Mouse (Mus musculus): ENCODE data around the gene C2. TPM values are rescaled to one million over a fixed set of nuclear protein-coding genes. Genes with fewer than 3 reads are reported as not detected.
A peak's percentile ranks its signal among the peaks of the same experiment; 100 is the strongest.
"Not testable (repeated sequence)": the region's sequence is repeated elsewhere in the genome, so short reads cannot be mapped to it uniquely, and the experiment has no call there.

The C2 gene
- polyA plus RNA-seq, 1 experiment from 2014 or later = 0.86 TPM

DNA sequence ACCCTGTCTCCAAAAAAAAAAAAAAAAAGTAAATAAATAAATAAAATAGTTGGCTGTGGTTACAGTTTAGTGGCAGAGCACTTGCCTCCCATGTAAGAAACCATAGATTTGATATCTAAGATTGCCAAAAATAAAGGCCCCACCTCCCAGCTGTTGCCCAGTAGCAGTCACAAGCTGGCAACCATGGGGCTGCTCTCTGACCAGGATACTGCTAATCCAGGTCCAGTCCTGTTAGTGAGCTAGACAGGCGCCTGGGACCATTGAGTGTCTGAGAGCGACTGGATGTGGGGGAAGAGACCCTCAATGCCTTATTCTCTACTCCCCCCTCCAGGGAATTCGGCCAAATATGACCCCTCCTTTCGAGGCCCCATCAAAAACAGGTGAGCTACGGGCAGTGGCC, 18.3 kb upstream of the C2 start:
- 84% methylated on average over 5 of the region's 5 CpGs for WGBS
- Histone ChIP-seq H3K27ac (ENCODE audit: low read depth, low read length) (no peak overlapping the region), H3K9me3 (ENCODE audit: control insufficient read depth, low read length) (no peaks in the 10 kb centered on the region), H3K4me2 (ENCODE audit: low read depth) (no peak overlapping the region), H3K27me3 (ENCODE audit: control insufficient read depth, insufficient read depth, low read length) (no peaks in the 10 kb centered on the region), H3K9ac (ENCODE audit: low read length) (no peak overlapping the region), H3K4me3 (ENCODE audit: low read depth, low read length) (no peak overlapping the region), H3K4me1 (ENCODE audit: control insufficient read depth, insufficient read depth, low read length) (no peaks in the 10 kb centered on the region), H3K36me3 (ENCODE audit: control insufficient read depth, insufficient read depth, low read length) (peaks cover 17% of the 10 kb centered on the region)
- DNase-seq (ENCODE audit: low spot score) (no peak), ATAC-seq (ENCODE audit: insufficient read depth, low FRiP score, low TSS enrichment) (no peak)

DNA sequence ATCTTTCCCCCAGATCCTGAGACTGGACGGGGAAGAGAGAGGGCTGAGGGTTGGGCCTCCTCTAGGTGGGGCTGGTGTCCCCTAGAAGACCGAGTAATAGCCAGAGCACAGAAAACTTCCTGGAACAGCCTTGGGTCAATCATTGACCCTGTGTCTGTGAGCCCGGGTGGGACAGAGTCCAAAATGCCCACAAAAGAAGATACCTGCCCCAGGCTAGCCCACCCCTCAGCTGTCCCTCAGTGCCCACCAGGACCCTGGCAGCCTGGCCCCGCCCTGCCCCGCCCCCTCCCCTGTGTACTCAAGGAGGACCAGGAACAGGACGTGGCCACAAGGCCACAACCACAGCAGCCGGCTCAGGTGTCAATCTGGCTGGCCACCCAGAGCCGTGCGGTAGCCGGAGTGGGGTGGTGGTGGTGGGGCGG, 17.4 kb upstream of the C2 start:
- Histone ChIP-seq H3K27ac (ENCODE audit: low read depth, low read length) (no peak overlapping the region), H3K27me3 (ENCODE audit: control insufficient read depth, insufficient read depth, low read length) (no peaks in the 10 kb centered on the region), H3K9ac (ENCODE audit: low read length) (no peak overlapping the region; the same call in 1 of the 2 replicates), H3K4me3 (ENCODE audit: low read depth, low read length) (no peak overlapping the region), H3K4me2 (ENCODE audit: low read depth) (no peak overlapping the region), H3K36me3 (ENCODE audit: control insufficient read depth, insufficient read depth, low read length) (peaks cover 25% of the 10 kb centered on the region), H3K9me3 (ENCODE audit: control insufficient read depth, low read length) (no peaks in the 10 kb centered on the region), H3K4me1 (ENCODE audit: control insufficient read depth, insufficient read depth, low read length) (no peaks in the 10 kb centered on the region)
- WGBS = 19% methylated on average over 11 of the region's 11 CpGs
- ATAC-seq (ENCODE audit: insufficient read depth, low FRiP score, low TSS enrichment) = no peak
- DNase-seq (ENCODE audit: low spot score) = no peak

DNA sequence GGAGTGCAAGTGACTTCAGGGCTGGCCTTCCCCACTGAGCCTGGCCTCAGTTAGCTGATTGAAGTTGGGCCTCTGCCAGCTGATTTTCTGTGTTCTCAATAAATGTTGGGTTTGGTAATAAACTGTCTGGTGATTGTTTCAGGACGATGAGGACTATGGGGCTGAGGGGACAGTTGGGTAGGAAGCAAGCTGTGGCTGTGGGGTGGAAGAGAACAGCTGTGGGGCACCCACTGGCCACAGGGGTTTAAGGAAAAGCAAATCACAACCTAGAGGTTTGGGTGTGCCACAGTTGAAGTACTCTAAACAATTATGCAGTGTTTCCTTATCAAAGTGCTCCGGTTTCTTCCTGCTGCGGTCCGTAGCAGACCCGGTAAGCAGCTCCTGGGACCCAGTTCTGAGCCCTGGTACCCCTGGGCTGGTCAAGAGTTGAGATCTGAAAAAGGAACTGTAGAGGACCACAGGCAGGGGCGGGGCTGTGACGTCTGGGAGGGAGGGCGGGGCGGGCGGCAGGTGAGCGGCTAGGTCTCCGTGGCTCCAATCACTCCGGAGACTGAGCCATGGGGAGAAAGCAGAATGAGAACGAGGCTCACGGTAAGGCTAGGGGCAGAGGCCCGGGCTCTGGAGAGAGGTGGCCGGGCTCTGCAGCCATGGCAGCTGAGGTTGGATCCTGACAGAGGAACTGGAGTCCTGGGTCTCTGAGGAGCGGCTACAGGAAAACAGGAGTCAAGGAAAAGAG, 16.0 kb upstream of the C2 start, which contains the start of gene Slc44a4:
Slc44a4 (plus strand) TSS at position 537 of the 736 bp plus-strand sequence.
- 34% methylated on average over 18 of the region's 18 CpGs for WGBS
- H3K27me3 ChIP-seq (ENCODE audit: control insufficient read depth, insufficient read depth, low read length) = no peaks in the 10 kb centered on the region
- H3K27ac ChIP-seq (ENCODE audit: low read depth, low read length) = no peak within 1 kb of the TSS
- H3K9me3 ChIP-seq (ENCODE audit: control insufficient read depth, low read length) = no peaks in the 10 kb centered on the region
- DNase-seq (ENCODE audit: low spot score) (no peak), ATAC-seq (ENCODE audit: insufficient read depth, low FRiP score, low TSS enrichment) (no peak)
- peak within 1 kb of the TSS; percentile 6; the same call in 1 of the 2 replicates for H3K9ac ChIP-seq (ENCODE audit: low read length)
- peaks cover 32% of the 10 kb centered on the region for H3K36me3 ChIP-seq (ENCODE audit: control insufficient read depth, insufficient read depth, low read length)
- H3K4me1 ChIP-seq (ENCODE audit: control insufficient read depth, insufficient read depth, low read length) = no peaks in the 10 kb centered on the region
- no peak within 1 kb of the TSS for H3K4me3 ChIP-seq (ENCODE audit: low read depth, low read length)
- H3K4me2 ChIP-seq (ENCODE audit: low read depth) = no peak within 1 kb of the TSS

DNA sequence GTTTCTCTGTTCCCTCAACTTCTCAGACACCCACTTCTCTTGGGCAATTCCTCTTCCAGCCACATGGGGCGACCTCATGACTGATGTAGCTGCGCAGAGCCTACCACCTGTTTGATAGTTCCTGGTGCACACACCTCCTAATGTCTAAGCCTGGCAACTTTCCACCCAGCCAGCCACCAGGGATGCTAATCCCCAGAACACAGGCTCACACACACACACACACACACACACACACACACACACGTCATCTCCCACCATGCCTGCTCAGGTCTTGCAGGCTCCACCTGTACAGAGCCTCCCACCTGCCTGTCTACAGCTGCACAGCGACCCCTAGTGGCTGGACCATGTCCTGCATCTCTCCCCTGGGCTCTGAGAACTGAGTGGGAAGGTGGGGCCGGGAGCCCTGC, 13.9 kb upstream of the C2 start:
- WGBS = 50% methylated on average over 5 of the region's 5 CpGs

GRCm38 (mm10) chr17:34910982-34911381, 12.9 kb upstream of the C2 start:
- Histone ChIP-seq H3K9ac (ENCODE audit: low read length) (no peak overlapping the region), H3K27me3 (ENCODE audit: control insufficient read depth, insufficient read depth, low read length) (no peaks in the 10 kb centered on the region), H3K4me1 (ENCODE audit: control insufficient read depth, insufficient read depth, low read length) (no peaks in the 10 kb centered on the region), H3K27ac (ENCODE audit: low read depth, low read length) (no peak overlapping the region), H3K4me2 (ENCODE audit: low read depth) (no peak overlapping the region), H3K9me3 (ENCODE audit: control insufficient read depth, low read length) (no peaks in the 10 kb centered on the region), H3K36me3 (ENCODE audit: control insufficient read depth, insufficient read depth, low read length) (peaks cover 57% of the 10 kb centered on the region), H3K4me3 (ENCODE audit: low read depth, low read length) (no peak overlapping the region)
- ATAC-seq (ENCODE audit: insufficient read depth, low FRiP score, low TSS enrichment) (no peak), DNase-seq (ENCODE audit: low spot score) (no peak)
- 93% methylated on average over 10 of the region's 10 CpGs for WGBS

More for the DNA sequence above, 13.9 kb upstream of the C2 start:
- H3K9ac ChIP-seq (ENCODE audit: low read length) = no peak overlapping the region
- H3K4me2 ChIP-seq (ENCODE audit: low read depth) = no peak overlapping the region
- peak; percentile 76 for DNase-seq (ENCODE audit: low spot score)
- H3K36me3 ChIP-seq (ENCODE audit: control insufficient read depth, insufficient read depth, low read length) = peaks cover 49% of the 10 kb centered on the region
- no peak overlapping the region for H3K4me3 ChIP-seq (ENCODE audit: low read depth, low read length)
- no peaks in the 10 kb centered on the region for H3K4me1 ChIP-seq (ENCODE audit: control insufficient read depth, insufficient read depth, low read length)
- no peaks in the 10 kb centered on the region for H3K9me3 ChIP-seq (ENCODE audit: control insufficient read depth, low read length)
- peak; percentile 39; the same call in 1 of the 2 replicates for ATAC-seq (ENCODE audit: insufficient read depth, low FRiP score, low TSS enrichment)
- H3K27me3 ChIP-seq (ENCODE audit: control insufficient read depth, insufficient read depth, low read length) = no peaks in the 10 kb centered on the region
- no peak overlapping the region for H3K27ac ChIP-seq (ENCODE audit: low read depth, low read length)

DNA sequence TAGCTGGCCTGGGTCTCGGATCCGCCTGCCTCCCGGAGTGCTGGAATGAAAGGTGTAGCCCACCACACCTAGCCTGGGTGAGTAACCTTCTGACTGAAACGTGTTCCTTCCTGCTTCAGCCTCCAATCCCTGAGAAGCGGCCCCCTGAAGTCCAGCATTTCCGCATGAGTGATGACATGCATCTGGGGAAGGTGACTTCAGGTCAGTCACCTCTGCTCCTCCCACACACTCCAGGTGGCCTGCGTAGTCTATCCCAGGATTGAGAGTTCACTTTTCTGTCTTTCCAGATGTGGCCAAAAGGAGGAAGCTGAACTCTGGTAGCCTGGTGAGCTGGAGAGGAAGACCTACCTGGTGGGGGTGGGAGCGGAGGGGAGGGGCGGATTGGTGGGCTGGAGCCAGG, 4.8 kb upstream of the C2 start:
- no peak overlapping the region for H3K9ac ChIP-seq (ENCODE audit: low read length)
- DNase-seq (ENCODE audit: low spot score) = no peak
- peaks cover 3% of the 10 kb centered on the region; the same call in 1 of the 2 replicates for H3K4me1 ChIP-seq (ENCODE audit: control insufficient read depth, insufficient read depth, low read length)
- 92% methylated on average over 9 of the region's 9 CpGs for WGBS
- no peaks in the 10 kb centered on the region for H3K9me3 ChIP-seq (ENCODE audit: control insufficient read depth, low read length)
- no peaks in the 10 kb centered on the region for H3K27me3 ChIP-seq (ENCODE audit: control insufficient read depth, insufficient read depth, low read length)
- H3K36me3 ChIP-seq (ENCODE audit: control insufficient read depth, insufficient read depth, low read length) = peaks cover 37% of the 10 kb centered on the region
- no peak overlapping the region for H3K27ac ChIP-seq (ENCODE audit: low read depth, low read length)
- no peak overlapping the region for H3K4me3 ChIP-seq (ENCODE audit: low read depth, low read length)
- no peak overlapping the region for H3K4me2 ChIP-seq (ENCODE audit: low read depth)
- no peak for ATAC-seq (ENCODE audit: insufficient read depth, low FRiP score, low TSS enrichment)

DNA sequence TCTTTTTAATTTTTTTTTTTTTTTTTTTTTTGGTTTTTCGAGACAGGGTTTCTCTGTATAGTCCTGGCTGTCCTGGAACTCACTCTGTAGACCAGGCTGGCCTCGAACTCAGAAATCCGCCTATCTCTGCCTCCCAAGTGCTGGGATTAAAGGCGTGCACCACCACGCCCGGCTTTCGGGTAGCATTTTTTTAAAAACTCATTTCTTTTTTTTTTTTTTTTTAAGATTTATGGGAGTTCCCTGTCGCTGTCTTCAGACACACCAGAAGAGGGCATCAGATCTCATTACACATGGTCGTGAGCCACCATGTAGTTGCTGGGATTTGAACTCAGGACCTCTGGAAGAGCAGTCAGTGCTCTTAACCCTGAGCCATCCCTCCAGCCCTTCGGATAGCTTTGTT, 3.9 kb upstream of the C2 start:
- H3K4me3 ChIP-seq (ENCODE audit: low read depth, low read length); H3K4me2 ChIP-seq (ENCODE audit: low read depth); H3K9me3 ChIP-seq (ENCODE audit: control insufficient read depth, low read length); DNase-seq (ENCODE audit: low spot score); H3K27me3 ChIP-seq (ENCODE audit: control insufficient read depth, insufficient read depth, low read length); H3K9ac ChIP-seq (ENCODE audit: low read length); ATAC-seq (ENCODE audit: insufficient read depth, low FRiP score, low TSS enrichment); H3K27ac ChIP-seq (ENCODE audit: low read depth, low read length); H3K4me1 ChIP-seq (ENCODE audit: control insufficient read depth, insufficient read depth, low read length): not testable (repeated sequence)
- WGBS = 93% methylated on average over 9 of the region's 10 CpGs
- H3K36me3 ChIP-seq (ENCODE audit: control insufficient read depth, insufficient read depth, low read length) = peaks cover 31% of the 10 kb centered on the region

DNA sequence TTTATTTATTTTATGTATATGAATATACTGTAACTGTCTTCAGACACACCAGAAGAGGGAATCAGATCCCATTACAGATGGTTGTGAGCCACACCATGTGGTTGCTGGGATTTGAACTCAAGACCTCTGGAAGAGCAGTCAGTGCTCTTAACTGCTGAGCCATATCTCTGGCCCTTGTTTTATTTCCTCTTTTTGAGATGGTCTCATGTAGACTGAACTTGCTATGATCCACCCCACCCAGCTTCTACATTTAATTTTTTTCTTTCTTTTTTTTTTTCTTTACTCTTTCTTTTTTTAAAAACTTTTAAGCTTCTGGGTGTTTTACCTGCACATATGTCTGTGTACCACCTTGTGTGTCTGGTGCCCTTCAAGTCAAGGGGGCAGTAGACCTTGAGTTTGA, 2.8 kb upstream of the C2 start:
- DNase-seq (ENCODE audit: low spot score); H3K9ac ChIP-seq (ENCODE audit: low read length); ATAC-seq (ENCODE audit: insufficient read depth, low FRiP score, low TSS enrichment); H3K27me3 ChIP-seq (ENCODE audit: control insufficient read depth, insufficient read depth, low read length); H3K4me2 ChIP-seq (ENCODE audit: low read depth); H3K4me3 ChIP-seq (ENCODE audit: low read depth, low read length); H3K9me3 ChIP-seq (ENCODE audit: control insufficient read depth, low read length); H3K27ac ChIP-seq (ENCODE audit: low read depth, low read length): not testable (repeated sequence)
- peaks cover 12% of the 10 kb centered on the region for H3K4me1 ChIP-seq (ENCODE audit: control insufficient read depth, insufficient read depth, low read length)
- H3K36me3 ChIP-seq (ENCODE audit: control insufficient read depth, insufficient read depth, low read length) = peaks cover 21% of the 10 kb centered on the region

DNA sequence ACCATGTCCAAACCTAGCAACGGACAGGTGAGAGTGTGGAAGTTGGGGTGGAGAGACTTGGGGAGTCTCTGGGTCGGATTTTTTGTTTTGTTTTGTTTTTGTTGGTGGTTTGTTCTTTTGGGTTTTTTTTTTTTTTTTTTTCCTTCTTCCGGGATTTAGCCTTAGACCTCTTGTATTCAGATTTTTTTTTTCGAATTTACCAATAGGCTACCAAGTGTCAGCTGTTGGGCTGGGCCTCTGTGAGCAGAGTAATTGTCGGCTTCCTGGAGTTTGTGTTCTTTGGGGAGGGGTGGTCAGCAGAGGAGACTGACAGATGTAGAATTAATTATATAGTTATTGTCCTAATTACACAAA, 1.8 kb upstream of the C2 start:
- Histone ChIP-seq H3K9me3 (ENCODE audit: control insufficient read depth, low read length) (no peaks in the 10 kb centered on the region), H3K4me1 (ENCODE audit: control insufficient read depth, insufficient read depth, low read length) (peaks cover 16% of the 10 kb centered on the region), H3K4me2 (ENCODE audit: low read depth) (peak overlapping the region; percentile 90), H3K9ac (ENCODE audit: low read length) (peak overlapping the region; percentile 98), H3K27me3 (ENCODE audit: control insufficient read depth, insufficient read depth, low read length) (no peaks in the 10 kb centered on the region), H3K36me3 (ENCODE audit: control insufficient read depth, insufficient read depth, low read length) (peaks cover 14% of the 10 kb centered on the region), H3K4me3 (ENCODE audit: low read depth, low read length) (peak overlapping the region; percentile 92), H3K27ac (ENCODE audit: low read depth, low read length) (no peak overlapping the region)
- WGBS = 8% methylated on average over 5 of the region's 5 CpGs
- ATAC-seq (ENCODE audit: insufficient read depth, low FRiP score, low TSS enrichment) = no peak
- no peak for DNase-seq (ENCODE audit: low spot score)

Data from neural tube, embryonic 11.5 days (tissue).